Mouse (Mus musculus) ES-E14 (cell line): ENCODE measurements around the gene 9430038I01Rik. TPM values are rescaled to one million over a fixed set of nuclear protein-coding genes. Genes with fewer than 3 reads are reported as not detected.

Source experiments
- DNase-seq: peaks from one replicate; pipeline ENCODE4 v3.0.0-alpha.2; 2013; ENCODE audit warnings: low read depth, low spot score
- H3K27ac ChIP-seq: 2 replicates; pipeline ENCODE4 v1.5.1; 2012; ENCODE audit warnings: low read depth, mild to moderate bottlenecking, low read length, moderate library complexity, mixed read lengths; ENCODE audit not compliant: poor library complexity, insufficient read depth, severe bottlenecking
- H3K36me3 ChIP-seq: 2 replicates; pipeline ENCODE4 v1.6.1; 2012; ENCODE audit warnings: mild to moderate bottlenecking, low read length, moderate library complexity, mixed read lengths; ENCODE audit not compliant: control insufficient read depth, poor library complexity, insufficient read depth, severe bottlenecking
- H3K4me1 ChIP-seq, 2 experiments: fragments of 150-350 bp in 1 of 2; sonication (generic) in 1 of 2; 2 replicates each; pipeline ENCODE4 v1.6.1; 2012; ENCODE audit warnings: low read length in 2 of 2, mild to moderate bottlenecking in 1 of 2, mixed read lengths in 1 of 2; ENCODE audit not compliant: control insufficient read depth in 2 of 2, insufficient read depth in 2 of 2, poor library complexity in 1 of 2
- H3K4me3 ChIP-seq, 2 experiments: fragments of 150-350 bp in 1 of 2; sonication (generic) in 1 of 2; 2 replicates each; pipeline ENCODE4 v1.5.1; 2012; ENCODE audit warnings: low read length in 2 of 2, low read depth in 1 of 2, mild to moderate bottlenecking in 1 of 2, mixed read lengths in 1 of 2; ENCODE audit not compliant: insufficient read depth in 1 of 2, poor library complexity in 1 of 2, severe bottlenecking in 1 of 2
- H3K9ac ChIP-seq: 2 replicates; pipeline ENCODE4 v1.6.1; 2012; ENCODE audit warnings: low read depth, mild to moderate bottlenecking, low read length, mixed read lengths; ENCODE audit not compliant: poor library complexity, insufficient read depth, severe bottlenecking
- H3K9me3 ChIP-seq: fragments of 150-350 bp; sonication (generic); 2 replicates; pipeline ENCODE4 v1.6.1; 2012; ENCODE audit warnings: low read depth, mild to moderate bottlenecking, low read length; ENCODE audit not compliant: control insufficient read depth, insufficient read depth
- CHD2 ChIP-seq: IDR thresholded peaks from 2 replicates; pipeline ENCODE4 v1.6.1; 2014; ENCODE audit warnings: mild to moderate bottlenecking, low read depth, low read length, inconsistent platforms
- HCFC1 ChIP-seq: IDR thresholded peaks from 2 replicates; pipeline ENCODE4 v1.6.1; 2012; ENCODE audit warnings: low read length, inconsistent platforms, borderline replicate concordance; ENCODE audit not compliant: insufficient read depth
- MAFK ChIP-seq: IDR thresholded peaks from 2 replicates; pipeline ENCODE4 v1.6.1; 2014; ENCODE audit warnings: mild to moderate bottlenecking, low read depth, low read length, inconsistent platforms; ENCODE audit not compliant: insufficient read depth
- ZC3H11A ChIP-seq: IDR thresholded peaks from 2 replicates; pipeline ENCODE4 v1.6.1; 2012; ENCODE audit warnings: low read depth, mild to moderate bottlenecking, inconsistent platforms, low read length, borderline replicate concordance
- ZNF384 ChIP-seq: IDR thresholded peaks from 2 replicates; pipeline ENCODE4 v1.6.1; 2012; ENCODE audit warnings: low read depth, low read length, inconsistent platforms
- in situ Hi-C, 2 experiments: fragments of 600-800 bp; cut with MboI; formaldehyde crosslinking; loops; one replicate each; pipeline ENCODE4 v1.15.1; 2025; ENCODE audit warnings: low sequenced_read_pairs in 2 of 2, inconsistent platforms in 1 of 2; ENCODE audit not compliant: unreplicated experiment in 2 of 2
- total RNA-seq: library from RNA; depleted of rRNA; stranded (reverse); fragments of 300-350 nt; gene quantifications from 2 replicates; pipeline ENCODE4 v1.2.3, GENCODE M21; 2012

The 9430038I01Rik gene
- total RNA-seq, 1 experiment, result 11.4 TPM

GRCm38 (mm10) chr7:137404146-137404545 lies 6.4 kb downstream of the 9430038I01Rik start:
- no peak for DNase-seq
- in situ Hi-C loops, result no loop called here

GRCm38 (mm10) chr7:137398973-137399372 lies 11.6 kb downstream of the 9430038I01Rik start:
- Histone ChIP-seq H3K4me1 (peaks cover 3 to 6% of the 10 kb centered on the region in 2 experiments; a peak in 1 of 4 replicates), H3K36me3 (no peaks in the 10 kb centered on the region), H3K9me3 (no peaks in the 10 kb centered on the region), H3K9ac (no peak overlapping the region), H3K27ac (no peak overlapping the region), H3K4me3 (no peak overlapping the region)
- in situ Hi-C loops, result no loop called here
- no peak for DNase-seq
- TF ChIP-seq ZNF384 (no peak), HCFC1 (no peak), CHD2 (no peak), MAFK (no peak), ZC3H11A (no peak)

More at GRCm38 (mm10) chr7:137404146-137404545, 6.4 kb downstream of the 9430038I01Rik start:
- no peak for TF ChIP-seq MAFK
- no peak for TF ChIP-seq ZC3H11A
- TF ChIP-seq HCFC1, result no peak
- TF ChIP-seq CHD2, result no peak
- no peak for TF ChIP-seq ZNF384
- H3K27ac ChIP-seq, result no peak overlapping the region
- peaks cover 3 to 5% of the 10 kb centered on the region in 2 experiments; a peak in 2 of 4 replicates for H3K4me1 ChIP-seq
- H3K9ac ChIP-seq, result no peak overlapping the region
- no peaks in the 10 kb centered on the region for H3K9me3 ChIP-seq
- no peaks in the 10 kb centered on the region for H3K36me3 ChIP-seq
- no peak overlapping the region for H3K4me3 ChIP-seq

DNA sequence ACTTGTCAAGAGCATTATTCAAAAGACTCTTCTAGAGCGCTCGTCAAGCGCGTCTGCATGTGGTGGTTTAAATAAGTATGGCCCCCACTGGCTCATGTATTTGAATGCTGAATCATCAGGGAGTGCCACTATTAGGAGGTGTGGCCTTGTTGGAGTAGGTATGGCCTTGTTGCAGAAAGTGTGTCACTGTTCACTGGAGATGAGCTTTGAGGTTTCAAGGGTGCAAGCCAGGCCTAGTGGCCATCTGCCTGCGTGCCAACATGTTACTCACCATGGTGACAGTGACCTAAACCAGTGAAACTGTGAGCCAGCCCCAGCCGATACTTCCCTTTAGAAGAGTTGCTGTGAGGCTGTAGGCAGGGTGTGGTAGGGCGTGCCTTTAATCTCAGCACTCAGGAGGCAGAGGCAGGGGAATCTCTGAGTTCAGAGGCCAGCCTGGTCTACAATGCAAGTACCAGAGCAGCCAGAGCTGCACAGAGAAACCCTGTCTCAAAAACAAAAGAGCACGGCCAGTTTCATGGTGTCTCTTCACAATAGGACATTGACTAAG lies 13.1 kb downstream of the 9430038I01Rik start:
- Histone ChIP-seq H3K36me3 (no peaks in the 10 kb centered on the region), H3K4me3 (no peak overlapping the region), H3K27ac (no peak overlapping the region), H3K9ac (no peak overlapping the region), H3K9me3 (no peaks in the 10 kb centered on the region), H3K4me1 (peaks cover 3 to 6% of the 10 kb centered on the region in 2 experiments; a peak in 1 of 4 replicates)
- TF ChIP-seq ZNF384, result no peak
- no peak for TF ChIP-seq MAFK
- no peak for TF ChIP-seq HCFC1
- no peak for TF ChIP-seq ZC3H11A
- no peak for DNase-seq
- in situ Hi-C loops, result no loop called here

- in situ Hi-C loops, result no loop called here
- no peak for DNase-seq
Observed at GRCm38 (mm10) chr7:137395421-137395820, 15.1 kb downstream of the 9430038I01Rik start.

DNA sequence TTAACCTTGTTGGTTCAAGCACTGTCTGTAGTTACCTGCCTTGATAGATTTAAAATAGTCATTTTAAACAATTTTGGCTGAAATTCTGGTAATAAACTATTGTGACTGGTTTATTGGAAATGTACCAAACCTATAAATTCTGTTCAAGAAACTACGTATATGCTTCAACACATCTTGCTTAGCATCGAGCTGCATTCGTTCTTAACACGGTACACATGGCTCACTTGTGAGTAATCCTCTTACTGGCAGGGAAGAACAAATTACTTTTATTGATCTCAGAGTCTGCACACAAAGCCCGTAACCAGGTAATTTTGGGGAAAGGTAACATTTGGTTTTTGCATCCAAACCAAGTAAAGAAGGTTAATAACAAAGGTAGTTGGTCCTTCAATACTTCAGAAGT lies 22.7 kb downstream of the 9430038I01Rik start:
- TF ChIP-seq ZC3H11A, result no peak
- no peak for TF ChIP-seq ZNF384
- TF ChIP-seq MAFK, result no peak
- TF ChIP-seq HCFC1, result no peak
- TF ChIP-seq CHD2, result no peak
- Histone ChIP-seq H3K9me3 (no peaks in the 10 kb centered on the region), H3K9ac (no peak overlapping the region), H3K4me1 (peaks cover 0 to 2% of the 10 kb centered on the region in 2 experiments; a peak in 1 of 4 replicates), H3K36me3 (no peaks in the 10 kb centered on the region), H3K27ac (no peak overlapping the region), H3K4me3 (no peak overlapping the region)
- in situ Hi-C loops, result no loop called here
- DNase-seq, result no peak

More at GRCm38 (mm10) chr7:137395421-137395820, 15.1 kb downstream of the 9430038I01Rik start:
- H3K9ac ChIP-seq, result no peak overlapping the region
- no peaks in the 10 kb centered on the region for H3K9me3 ChIP-seq
- no peak overlapping the region for H3K4me3 ChIP-seq
- H3K36me3 ChIP-seq, result no peaks in the 10 kb centered on the region
- H3K27ac ChIP-seq, result no peak overlapping the region
- peaks cover 3 to 6% of the 10 kb centered on the region in 2 experiments; a peak in 1 of 4 replicates for H3K4me1 ChIP-seq
- no peak for TF ChIP-seq ZNF384
- no peak for TF ChIP-seq MAFK
